Mouse (Mus musculus): ENCODE measurements around the gene Dcaf15.

DNA sequence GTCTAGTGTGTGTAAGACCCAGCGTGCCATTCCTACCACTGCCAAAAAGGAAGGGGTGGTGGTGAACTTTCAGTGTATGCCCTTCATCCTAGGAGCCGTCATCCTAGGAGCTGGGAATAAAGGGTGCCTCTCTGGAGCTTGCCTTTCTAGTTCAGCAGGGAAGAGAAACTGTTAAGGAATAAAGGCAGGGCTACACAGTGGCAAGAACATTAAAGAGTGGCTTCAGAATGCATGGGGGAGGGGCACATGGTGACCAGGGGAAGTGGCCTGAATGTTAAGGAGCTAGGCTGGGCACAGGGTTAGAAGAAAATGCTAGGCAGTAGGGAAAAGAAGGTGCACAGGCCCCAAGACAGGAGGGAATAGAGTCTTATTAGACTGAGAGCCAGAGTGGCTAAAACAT lies 34.8 kb downstream of the Dcaf15 start:
- TF ChIP-seq CTCF (IDR thresholded peaks at IDR 0.05) (no peak), EP300 (IDR thresholded peaks at IDR 0.05) (no peak)
